ENCODE assay signal across 15 mouse cellular contexts in genomic region chr9:33039221-33039790, GRCm38 (mm10).
"Had no signal": no experiment of that assay in that cellular context is flagged by ENCODE, and none has a peak within 500 bp of the region (broad histone marks: within the 10 kb centered on the region; RNA-seq: fewer than 3 reads in every experiment).

No protein-coding gene starts in this region.

- H3K4me1 ChIP-seq: limb, embryonic 10.5 days; liver, embryonic 13.5 days; lung, embryonic 15.5 days; midbrain, embryonic 13.5 days; neural tube, embryonic 15.5 days had no signal

- H3K9me3 ChIP-seq: limb, embryonic 10.5 days; liver, embryonic 13.5 days; lung, embryonic 15.5 days; midbrain, embryonic 13.5 days; neural tube, embryonic 15.5 days had no signal

- H3K4me2 ChIP-seq: liver, embryonic 13.5 days; lung, embryonic 15.5 days; midbrain, embryonic 13.5 days; neural tube, embryonic 15.5 days had no signal

- H3K9ac ChIP-seq: liver, embryonic 13.5 days; liver, postnatal 0 days; lung, embryonic 15.5 days; midbrain, embryonic 13.5 days; neural tube, embryonic 15.5 days had no signal

- H3K27ac ChIP-seq: limb, embryonic 10.5 days; liver, embryonic 13.5 days; lung, embryonic 15.5 days; macrophage; midbrain, embryonic 13.5 days; neural tube, embryonic 15.5 days had no signal

- ATAC-seq: hindbrain, embryonic 16.5 days; inflammation-experienced regulatory T-cells, adult 6 months; intestine, postnatal 0 days; liver, postnatal 0 days; midbrain, embryonic 13.5 days had no signal

- H3K27me3 ChIP-seq: liver, embryonic 13.5 days; lung, embryonic 15.5 days; midbrain, embryonic 13.5 days; neural tube, embryonic 15.5 days had no signal

- H3K36me3 ChIP-seq: limb, embryonic 10.5 days; liver, embryonic 13.5 days; lung, embryonic 15.5 days; midbrain, embryonic 13.5 days; neural tube, embryonic 15.5 days had no signal

- H3K4me3 ChIP-seq: limb, embryonic 10.5 days; liver, embryonic 13.5 days; lung, embryonic 15.5 days; midbrain, embryonic 13.5 days; myocyte; neural tube, embryonic 15.5 days had no signal

- DNase-seq: liver, embryonic 13.5 days; liver, postnatal 0 days; lung, postnatal 14 days; right cerebral cortex, adult 18-20 months; right cerebral cortex, postnatal 25 days; thymus, postnatal 36 days had no signal
